ENCODE assay signal across 14 mouse cellular contexts in the genomic region with DNA sequence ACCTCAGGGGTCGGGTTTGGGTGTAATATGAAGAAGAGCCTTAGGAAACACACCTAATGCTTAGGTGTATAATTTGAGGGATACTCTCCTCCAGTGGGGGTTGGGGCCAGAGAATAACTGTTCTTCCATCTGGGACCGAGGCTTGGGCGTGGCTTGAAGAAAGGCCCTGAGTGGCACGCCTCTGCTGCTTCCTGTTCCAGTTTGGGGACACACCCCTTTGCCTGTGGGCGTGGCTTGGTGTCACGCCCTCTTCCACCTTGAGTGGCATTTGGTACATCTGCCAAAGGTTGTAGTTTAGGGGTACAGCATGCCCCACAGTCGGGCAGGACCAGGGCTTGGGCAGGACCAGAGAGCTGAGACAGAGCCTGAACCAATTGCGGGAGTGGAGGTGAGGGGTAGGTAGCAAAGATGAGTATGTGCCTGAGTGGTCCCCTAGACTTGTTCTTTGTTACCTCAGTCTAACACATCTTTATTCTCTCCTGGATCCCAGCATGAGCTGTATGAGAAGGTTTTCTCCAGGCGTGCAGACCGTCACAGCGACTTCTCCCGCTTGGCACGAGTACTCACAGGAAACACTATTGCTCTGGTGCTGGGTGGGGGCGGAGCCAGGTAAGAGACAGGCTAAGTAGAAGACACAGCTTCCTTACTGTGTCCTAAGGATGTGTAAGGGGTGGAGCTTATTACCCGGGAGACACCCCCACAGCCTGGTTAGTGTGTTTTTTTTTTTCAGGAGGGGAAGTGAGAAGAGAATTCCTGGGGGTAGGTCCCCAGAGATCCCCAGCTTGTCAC. TPM values are rescaled to one million over a fixed set of nuclear protein-coding genes. Genes with fewer than 3 reads are reported as not detected.
A peak's percentile ranks its signal among the peaks of the same experiment; 100 is the strongest.
DNase-seq lines count a peak whose midpoint lies in the region; ATAC-seq and TF ChIP-seq lines count a peak whose summit lies in the region.
"Had no signal": no experiment of that assay in that cellular context is flagged by ENCODE, and none has a peak within 500 bp of the region (broad histone marks: within the 10 kb centered on the region; RNA-seq: fewer than 3 reads in every experiment).

No protein-coding gene starts in this region.

- no peak overlapping the region for H3K27ac ChIP-seq in lung, embryonic 15.5 days
- peak overlapping the region; percentile 15; the same call in 1 of the 2 replicates for H3K27ac ChIP-seq in MEL (ENCODE audit: control insufficient read depth, low read depth, low read length)
- H3K27ac ChIP-seq in intestine, postnatal 0 days (ENCODE audit: low read depth, low read length), result no peak overlapping the region
- no peak overlapping the region for H3K27ac ChIP-seq in hindbrain, embryonic 13.5 days
- H3K27ac ChIP-seq: embryonic facial prominence, embryonic 13.5 days had no signal

- no peaks in the 10 kb centered on the region for H3K4me1 ChIP-seq in lung, embryonic 15.5 days
- H3K4me1 ChIP-seq in MEL (ENCODE audit: control insufficient read depth in 1 of 2, insufficient read depth in 2 of 2, low read length in 2 of 2), result peaks cover 0 to 4% of the 10 kb centered on the region in 2 experiments; a peak in 1 of 4 replicates
- H3K4me1 ChIP-seq in intestine, postnatal 0 days (replicated peaks; ENCODE audit: control insufficient read depth, insufficient read depth, low read length), result no peaks in the 10 kb centered on the region
- H3K4me1 ChIP-seq in hindbrain, embryonic 13.5 days (replicated peaks), result no peaks in the 10 kb centered on the region
- H3K4me1 ChIP-seq: embryonic facial prominence, embryonic 13.5 days had no signal

- no peaks in the 10 kb centered on the region for H3K27me3 ChIP-seq in lung, embryonic 15.5 days
- no peaks in the 10 kb centered on the region for H3K27me3 ChIP-seq in MEL (ENCODE audit: control insufficient read depth in 1 of 2, insufficient read depth in 2 of 2, low read length in 2 of 2)
- H3K27me3 ChIP-seq in intestine, postnatal 0 days (replicated peaks; ENCODE audit: control insufficient read depth, insufficient read depth, low read length), result no peaks in the 10 kb centered on the region
- no peaks in the 10 kb centered on the region for H3K27me3 ChIP-seq in hindbrain, embryonic 13.5 days
- H3K27me3 ChIP-seq: embryonic facial prominence, embryonic 13.5 days had no signal

- no peaks in the 10 kb centered on the region for H3K9me3 ChIP-seq in lung, embryonic 15.5 days
- H3K9me3 ChIP-seq in MEL (replicated peaks; ENCODE audit: insufficient read depth, low read length), result no peaks in the 10 kb centered on the region
- no peaks in the 10 kb centered on the region for H3K9me3 ChIP-seq in intestine, postnatal 0 days (ENCODE audit: control insufficient read depth)
- no peaks in the 10 kb centered on the region for H3K9me3 ChIP-seq in hindbrain, embryonic 13.5 days
- H3K9me3 ChIP-seq: embryonic facial prominence, embryonic 13.5 days had no signal

- H3K79me2 ChIP-seq in MEL (ENCODE audit: control insufficient read depth, insufficient read depth, low read length, poor library complexity), result no peaks in the 10 kb centered on the region

- TF ChIP-seq POLR2A in MEL (IDR thresholded peaks at IDR 0.05; ENCODE audit: control insufficient read depth in 1 of 2, insufficient read depth in 1 of 2, low read depth in 1 of 2, low read length in 2 of 2, poor library complexity in 1 of 2), result peak in 1 of 2 experiments; percentile 51; a peak in 2 of 4 replicates

- TF ChIP-seq EP300 in MEL (IDR thresholded peaks at IDR 0.05; ENCODE audit: low read depth in 1 of 2, low read length in 2 of 2), result 0 out of 4 replicates have a peak, but pooled peaks of 1 of the 2 experiments have one; percentile 11

- no peak overlapping the region for H3K4me2 ChIP-seq in lung, embryonic 15.5 days
- H3K4me2 ChIP-seq in intestine, postnatal 0 days (replicated peaks; ENCODE audit: low read depth), result no peak overlapping the region
- no peak overlapping the region for H3K4me2 ChIP-seq in hindbrain, embryonic 13.5 days
- H3K4me2 ChIP-seq: embryonic facial prominence, embryonic 13.5 days had no signal

- no peak for TF ChIP-seq CTCF in MEL (IDR thresholded peaks at IDR 0.05 in 2 of 3, conservative IDR thresholded peaks at IDR 0.05 in 1 of 3; ENCODE audit: control insufficient read depth in 1 of 3, insufficient read depth in 1 of 3, low read depth in 2 of 3, low read length in 3 of 3, poor library complexity in 1 of 3, severe bottlenecking in 1 of 3)
- TF ChIP-seq CTCF in intestine, postnatal 0 days (IDR thresholded peaks at IDR 0.05; ENCODE audit: low read depth), result no peak

- no peak for DNase-seq in lung, postnatal 25 days (ENCODE audit: low spot score)
- DNase-seq in MEL (ENCODE audit: low read depth, low spot score), result peak; percentile 92
- peak; percentile 21 to 42 for DNase-seq in spleen, postnatal 36 days (ENCODE audit: low spot score in 2 of 2)
- DNase-seq in natural killer cell, adult 2 months (ENCODE audit: low spot score in 2 of 2), result no peak
- no peak for DNase-seq in layer of hippocampus, postnatal 25 days (ENCODE audit: extremely low spot score in 1 of 2, low spot score in 1 of 2)
- DNase-seq: adrenal gland, adult 2 months; gastrocnemius, postnatal 10 days had no signal

- TF ChIP-seq RAD21 in MEL (IDR thresholded peaks at IDR 0.05; ENCODE audit: low read depth, low read length), result no peak

- H3K36me3 ChIP-seq in lung, embryonic 15.5 days, result peaks cover 32% of the 10 kb centered on the region
- no peaks in the 10 kb centered on the region for H3K36me3 ChIP-seq in MEL (ENCODE audit: control insufficient read depth in 1 of 2, insufficient read depth in 2 of 2, low read length in 2 of 2)
- peaks cover 84% of the 10 kb centered on the region for H3K36me3 ChIP-seq in intestine, postnatal 0 days (ENCODE audit: control insufficient read depth, insufficient read depth)
- peaks cover 92% of the 10 kb centered on the region for H3K36me3 ChIP-seq in hindbrain, embryonic 13.5 days

- H3K4me3 ChIP-seq in lung, embryonic 15.5 days, result no peak overlapping the region
- peak overlapping the region; percentile 51 to 74 for H3K4me3 ChIP-seq in MEL (ENCODE audit: control insufficient read depth in 1 of 2, insufficient read depth in 1 of 2, low read depth in 2 of 2, low read length in 2 of 2)
- no peak overlapping the region for H3K4me3 ChIP-seq in intestine, postnatal 0 days (ENCODE audit: low read depth, low read length)
- H3K4me3 ChIP-seq in hindbrain, embryonic 13.5 days, result no peak overlapping the region
- H3K4me3 ChIP-seq: embryonic facial prominence, embryonic 13.5 days had no signal

- WGBS in lung, embryonic 15.5 days, result 61% methylated on average over 15 of the region's 15 CpGs
- 61% methylated on average over 15 of the region's 15 CpGs for WGBS in intestine, postnatal 0 days
- WGBS in hindbrain, embryonic 13.5 days, result 64% methylated on average over 15 of the region's 15 CpGs

- no peak overlapping the region for H3K9ac ChIP-seq in lung, embryonic 15.5 days
- H3K9ac ChIP-seq in MEL (ENCODE audit: control insufficient read depth, low read depth, low read length, poor library complexity, severe bottlenecking), result peak overlapping the region; percentile 50
- no peak overlapping the region for H3K9ac ChIP-seq in intestine, postnatal 0 days (ENCODE audit: low read depth, low read length)
- H3K9ac ChIP-seq in hindbrain, embryonic 13.5 days, result no peak overlapping the region
- H3K9ac ChIP-seq: embryonic facial prominence, embryonic 13.5 days had no signal

- ATAC-seq in lung, embryonic 15.5 days (ENCODE audit: borderline replicate concordance, extremely low read depth, low FRiP score, low TSS enrichment), result peak; percentile 29; the same call in 1 of the 2 replicates
- ATAC-seq in intestine, postnatal 0 days, result peak; percentile 52
- ATAC-seq in hindbrain, embryonic 13.5 days (ENCODE audit: low FRiP score), result no peak
- ATAC-seq: inflammation-experienced regulatory T-cells, adult 6 months had no signal

RNA-seq across cellular contexts. Expression of a gene that starts 21.1 kb away (rescaled TPM):
- polyA plus RNA-seq in lung, embryonic 15.5 days (2015; fragmentation: Nextera tagmentation; extraction: Ambion mirVana), result 21.7 and 29.9 TPM in 2 replicates
- 7.6 and 8.6 TPM in 2 replicates for total RNA-seq in MEL (2012; rRNA removed)
- 10 to 100 TPM in 1 of 2 experiments, not detected in 1; 16.5 TPM for polyA plus RNA-seq in MEL (2012; ENCODE audit: insufficient read depth in 1 of 2, insufficient read length in 2 of 2, low read depth in 1 of 2, low replicate concordance in 2 of 2, missing spikeins in 1 of 2)
- 36.1 and 43.9 TPM in 2 replicates for polyA plus RNA-seq in intestine, postnatal 0 days (2015; fragmentation: Nextera tagmentation; extraction: Ambion mirVana)
- polyA plus RNA-seq in hindbrain, embryonic 13.5 days (2015; fragmentation: Nextera tagmentation; extraction: Ambion mirVana), result 34.8 and 37.3 TPM in 2 replicates
- 10 to 100 TPM; 59.1 to 77.1 TPM for total RNA-seq in layer of hippocampus, postnatal 25 days (2021)

RNA-seq across cellular contexts. Expression of a gene that starts 31.5 kb away (rescaled TPM):
- 0.77 and 1.1 TPM in 2 replicates for polyA plus RNA-seq in lung, embryonic 15.5 days (2015; fragmentation: Nextera tagmentation; extraction: Ambion mirVana)
- 0.56 and 1.2 TPM in 2 replicates for total RNA-seq in MEL (2012; rRNA removed)
- polyA plus RNA-seq in MEL (2012; ENCODE audit: insufficient read depth in 1 of 2, insufficient read length in 2 of 2, low read depth in 1 of 2, low replicate concordance in 2 of 2, missing spikeins in 1 of 2), result under 1 TPM in 1 of 2 experiments, not detected in 1; 0.53 TPM
- polyA plus RNA-seq in intestine, postnatal 0 days (2015; fragmentation: Nextera tagmentation; extraction: Ambion mirVana), result 0.63 and 0.76 TPM in 2 replicates
- polyA plus RNA-seq in hindbrain, embryonic 13.5 days (2015; fragmentation: Nextera tagmentation; extraction: Ambion mirVana), result 0.36 and 0.62 TPM in 2 replicates
- total RNA-seq in layer of hippocampus, postnatal 25 days (2021), result not detected
- total RNA-seq: adrenal gland, adult 2 months; left cerebral cortex, postnatal 36 days had no signal
- polyA plus RNA-seq: adrenal gland, adult 2 months; spleen, adult 2 months had no signal

RNA-seq across cellular contexts. Expression of a gene that starts 36.0 kb away (rescaled TPM):
- 45.7 and 50.7 TPM in 2 replicates for polyA plus RNA-seq in lung, embryonic 15.5 days (2015; fragmentation: Nextera tagmentation; extraction: Ambion mirVana)
- total RNA-seq in MEL (2012; rRNA removed), result 15.2 and 18.0 TPM in 2 replicates
- polyA plus RNA-seq in MEL (2012; ENCODE audit: insufficient read depth in 1 of 2, insufficient read length in 2 of 2, low read depth in 1 of 2, low replicate concordance in 2 of 2, missing spikeins in 1 of 2), result 10 to 100 TPM in 1 of 2 experiments, not detected in 1; 47.6 TPM
- polyA plus RNA-seq in intestine, postnatal 0 days (2015; fragmentation: Nextera tagmentation; extraction: Ambion mirVana), result 105 and 123 TPM in 2 replicates
- 90.1 and 92.0 TPM in 2 replicates for polyA plus RNA-seq in hindbrain, embryonic 13.5 days (2015; fragmentation: Nextera tagmentation; extraction: Ambion mirVana)
- 10 to 100 TPM; 72.7 to 85.3 TPM for total RNA-seq in layer of hippocampus, postnatal 25 days (2021)

RNA-seq across cellular contexts. Expression of a gene that starts 43.3 kb away (rescaled TPM):
- polyA plus RNA-seq in lung, embryonic 15.5 days (2015; fragmentation: Nextera tagmentation; extraction: Ambion mirVana), result 44.6 and 45.2 TPM in 2 replicates
- total RNA-seq in MEL (2012; rRNA removed), result 5.0 and 5.2 TPM in 2 replicates
- 10 to 100 TPM in 1 of 2 experiments, not detected in 1; 12.0 TPM for polyA plus RNA-seq in MEL (2012; ENCODE audit: insufficient read depth in 1 of 2, insufficient read length in 2 of 2, low read depth in 1 of 2, low replicate concordance in 2 of 2, missing spikeins in 1 of 2)
- 16.5 and 18.1 TPM in 2 replicates for polyA plus RNA-seq in intestine, postnatal 0 days (2015; fragmentation: Nextera tagmentation; extraction: Ambion mirVana)
- 77.4 and 79.9 TPM in 2 replicates for polyA plus RNA-seq in hindbrain, embryonic 13.5 days (2015; fragmentation: Nextera tagmentation; extraction: Ambion mirVana)
- total RNA-seq in layer of hippocampus, postnatal 25 days (2021), result 10 to 100 TPM; 29.0 to 32.5 TPM

RNA-seq across cellular contexts. Expression of a gene that starts 50.8 kb away (rescaled TPM):
- polyA plus RNA-seq in lung, embryonic 15.5 days (2015; fragmentation: Nextera tagmentation; extraction: Ambion mirVana), result 5.8 and 6.9 TPM in 2 replicates
- total RNA-seq in MEL (2012; rRNA removed), result 0.36 and 0.62 TPM in 2 replicates
- 1 to 10 TPM in 1 of 2 experiments, not detected in 1; 5.1 TPM for polyA plus RNA-seq in MEL (2012; ENCODE audit: insufficient read depth in 1 of 2, insufficient read length in 2 of 2, low read depth in 1 of 2, low replicate concordance in 2 of 2, missing spikeins in 1 of 2)
- 20.9 and 22.9 TPM in 2 replicates for polyA plus RNA-seq in intestine, postnatal 0 days (2015; fragmentation: Nextera tagmentation; extraction: Ambion mirVana)
- 37.0 and 38.2 TPM in 2 replicates for polyA plus RNA-seq in hindbrain, embryonic 13.5 days (2015; fragmentation: Nextera tagmentation; extraction: Ambion mirVana)
- total RNA-seq in layer of hippocampus, postnatal 25 days (2021), result 10 to 100 TPM; 35.5 to 38.1 TPM
- polyA plus RNA-seq: inflammation-experienced regulatory T-cells, adult 6 months had no signal

Comparison
In these comparisons a context has a peak if more than half of its experiments do, and no peak if none do; other contexts are left out.
1. H3K4me3 ChIP-seq: peak in MEL (2 of 2); none in lung, embryonic 15.5 days (single experiment), intestine, postnatal 0 days (single experiment) and hindbrain, embryonic 13.5 days (single experiment).
2. DNase-seq: peak in MEL (single experiment) and spleen, postnatal 36 days (2 of 2); none in lung, postnatal 25 days (single experiment), natural killer cell, adult 2 months (0 of 2) and layer of hippocampus, postnatal 25 days (0 of 2).